Mouse (Mus musculus) gonadal fat pad, adult 2 months (tissue): ENCODE data around the gene E130208F15Rik. TPM values are rescaled to one million over a fixed set of nuclear protein-coding genes. Genes with fewer than 3 reads are reported as not detected.

Source experiments
- DNase-seq: peaks from one replicate; pipeline ENCODE4 v3.0.0-alpha.2; 2012; ENCODE audit warnings: low read depth
- polyA plus RNA-seq: library from polyadenylated mRNA; depleted of rRNA; stranded (reverse); fragments of >200 nt; gene quantifications from 2 replicates; pipeline ENCODE4 v1.2.3, GENCODE M21; 2012; rRNA removed

The E130208F15Rik gene
- polyA plus RNA-seq, 1 experiment = 1.1 TPM

DNA sequence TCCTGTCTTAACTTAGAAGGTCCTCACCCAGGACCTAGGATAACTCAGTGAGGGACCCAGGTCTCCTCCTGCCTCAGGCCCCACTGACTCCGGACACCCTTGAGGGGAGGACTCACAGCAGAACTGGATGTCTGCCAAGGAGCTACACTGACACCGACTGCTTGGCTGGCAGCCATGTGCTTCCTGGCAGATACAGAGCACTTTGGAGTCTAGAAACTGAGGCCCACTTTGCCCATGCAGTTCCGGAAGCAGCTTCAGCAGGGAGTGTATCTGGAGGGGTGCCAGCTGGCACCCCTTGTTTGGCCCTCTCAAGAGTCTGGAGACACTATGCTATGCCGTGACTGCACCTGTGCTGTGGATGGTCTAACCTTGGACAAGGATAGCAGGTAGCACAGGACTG is 11.9 kb downstream of the E130208F15Rik start:
- DNase-seq = no peak

- no peak for DNase-seq
Measured at GRCm38 (mm10) chr7:30334563-30334962, 13.0 kb downstream of the E130208F15Rik start.

DNA sequence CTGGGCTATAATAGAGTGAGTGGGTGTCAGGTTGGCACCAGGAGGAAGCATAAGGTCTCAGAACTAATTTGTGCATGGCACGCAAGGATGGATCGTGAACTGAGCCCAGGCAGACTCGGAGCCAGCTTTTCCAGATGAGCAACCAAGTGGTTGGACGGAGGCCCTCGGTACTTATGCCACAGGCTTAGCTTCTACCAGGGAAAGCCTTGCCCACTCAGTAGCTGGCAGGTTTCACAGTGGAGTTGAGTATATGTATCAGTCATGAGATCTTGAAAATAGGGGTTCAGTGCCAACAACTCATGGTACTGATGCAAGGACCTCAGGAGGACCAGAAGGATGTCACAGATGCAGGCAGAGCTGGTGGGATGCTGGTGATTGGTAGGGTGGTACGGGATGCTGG is 14.1 kb downstream of the E130208F15Rik start:
- no peak for DNase-seq

GRCm38 (mm10) chr7:30336384-30336783 is 14.8 kb downstream of the E130208F15Rik start:
- no peak for DNase-seq

GRCm38 (mm10) chr7:30339432-30340109 is 18.0 kb downstream of the E130208F15Rik start:
- no peak for DNase-seq

GRCm38 (mm10) chr7:30346635-30347379 is 25.3 kb downstream of the E130208F15Rik start:
- DNase-seq = no peak

GRCm38 (mm10) chr7:30347828-30348227 is 26.3 kb downstream of the E130208F15Rik start:
- no peak for DNase-seq

DNA sequence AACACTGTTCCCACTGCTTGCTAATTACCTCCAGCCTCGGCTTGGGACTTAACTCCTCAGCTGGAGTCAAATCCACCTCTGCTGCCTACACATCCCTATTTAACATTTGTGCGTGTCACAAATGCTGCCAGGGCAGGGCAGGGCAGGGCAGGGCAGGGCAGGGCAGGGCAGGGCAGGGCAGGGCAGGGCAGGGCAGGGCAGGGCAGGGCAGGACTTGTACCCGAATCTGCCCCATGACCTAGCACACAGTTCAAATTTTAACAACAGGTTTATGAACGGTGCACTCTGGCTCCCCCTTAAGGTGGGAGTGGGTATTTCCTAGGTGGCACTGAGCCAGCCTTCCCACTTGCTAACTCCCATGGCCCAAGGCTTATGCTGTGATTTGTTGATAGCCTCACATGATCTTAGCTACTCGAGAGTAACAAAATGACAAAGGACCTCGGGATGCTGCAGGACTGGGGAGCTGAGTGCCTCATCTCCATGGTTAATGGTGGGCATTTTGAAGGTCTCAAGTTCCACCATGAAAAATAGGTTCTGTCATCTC is 31.8 kb downstream of the E130208F15Rik start:
- no peak for DNase-seq

GRCm38 (mm10) chr7:30354059-30354458 is 32.5 kb downstream of the E130208F15Rik start:
- no peak for DNase-seq

DNA sequence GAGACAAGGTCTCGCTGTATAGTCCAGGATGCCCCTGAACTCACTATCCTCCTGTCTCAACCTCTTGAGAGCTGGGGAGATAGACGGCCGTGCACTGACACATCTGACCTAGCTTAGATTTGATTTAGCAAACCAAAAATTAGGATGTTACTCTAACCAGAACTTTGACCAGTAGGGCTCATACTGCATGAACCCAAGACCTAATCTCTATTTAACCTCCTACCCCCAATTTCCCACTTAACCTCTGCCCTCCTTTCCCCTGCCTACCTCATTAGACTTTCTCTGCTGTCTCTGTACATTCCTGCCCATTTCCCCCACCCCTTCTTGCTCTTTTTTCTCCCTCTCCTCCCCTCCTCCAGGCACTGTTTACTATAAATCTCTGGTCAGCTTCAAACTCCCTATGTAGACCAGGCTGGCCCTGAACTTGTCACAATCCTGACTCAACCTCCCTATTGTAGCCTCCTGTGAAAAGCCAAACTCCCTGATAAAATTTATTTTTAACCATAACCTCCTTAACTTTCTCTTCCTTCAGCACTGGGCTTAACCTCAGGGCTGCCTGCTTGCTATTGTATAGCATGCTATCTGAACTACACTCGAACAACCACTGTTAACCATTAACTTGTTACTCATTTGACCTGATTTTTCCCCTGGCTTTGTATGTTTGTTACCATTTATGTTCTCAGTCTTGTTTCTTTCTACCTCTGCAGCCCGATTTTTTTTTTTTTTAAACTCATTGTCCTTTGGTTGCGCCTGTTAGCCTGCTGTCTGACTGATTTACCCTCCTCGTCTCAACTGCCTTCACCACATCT is 37.0 kb downstream of the E130208F15Rik start:
- no peak for DNase-seq

- DNase-seq = no peak
Measured at GRCm38 (mm10) chr7:30359276-30359865, 37.8 kb downstream of the E130208F15Rik start.

DNA sequence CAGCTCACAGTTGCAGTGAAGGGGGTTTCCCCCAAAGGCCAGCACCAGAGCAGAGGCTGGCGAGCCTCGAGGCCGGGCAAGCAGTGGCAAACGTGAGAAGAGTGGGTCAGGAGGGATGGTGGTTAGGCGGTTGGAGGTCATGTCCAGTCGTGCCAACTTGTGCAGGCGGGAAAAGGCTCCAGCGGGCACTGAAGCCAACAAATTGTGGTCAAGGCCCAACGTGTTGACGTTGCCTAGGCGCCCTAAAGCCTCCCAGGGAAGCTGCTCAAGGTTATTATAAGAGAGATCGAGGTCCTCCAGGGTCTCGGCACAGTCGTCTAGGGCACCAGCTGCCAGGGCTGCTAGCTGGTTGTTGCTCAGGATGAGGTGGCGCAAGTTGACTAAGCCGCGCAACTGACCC is 38.5 kb downstream of the E130208F15Rik start:
- DNase-seq = no peak

- DNase-seq = no peak
Measured at GRCm38 (mm10) chr7:30362652-30363343, 41.3 kb downstream of the E130208F15Rik start, which contains the start of gene Lrfn3. Gene Lrfn3 (minus strand): TSS chr7:30362772.

DNA sequence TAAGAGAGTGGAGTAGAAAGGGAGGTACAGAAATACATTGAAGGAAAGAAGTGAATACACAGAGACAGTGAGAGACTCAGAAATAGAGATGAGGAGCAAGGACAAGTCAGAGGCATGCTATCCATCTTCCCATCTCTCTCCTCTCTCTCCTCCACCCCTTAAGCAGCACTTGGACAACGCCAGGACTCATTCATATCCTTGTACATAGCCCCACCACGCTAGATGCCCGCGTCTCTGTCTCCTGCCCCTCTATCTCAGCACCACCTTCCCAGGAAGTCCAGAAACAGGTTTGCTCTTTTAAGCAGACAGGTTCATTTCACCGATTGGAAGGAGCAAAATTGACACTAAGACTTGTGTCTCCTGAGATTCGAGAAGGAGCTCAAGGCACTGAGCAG is 41.8 kb downstream of the E130208F15Rik start:
- no peak for DNase-seq

DNA sequence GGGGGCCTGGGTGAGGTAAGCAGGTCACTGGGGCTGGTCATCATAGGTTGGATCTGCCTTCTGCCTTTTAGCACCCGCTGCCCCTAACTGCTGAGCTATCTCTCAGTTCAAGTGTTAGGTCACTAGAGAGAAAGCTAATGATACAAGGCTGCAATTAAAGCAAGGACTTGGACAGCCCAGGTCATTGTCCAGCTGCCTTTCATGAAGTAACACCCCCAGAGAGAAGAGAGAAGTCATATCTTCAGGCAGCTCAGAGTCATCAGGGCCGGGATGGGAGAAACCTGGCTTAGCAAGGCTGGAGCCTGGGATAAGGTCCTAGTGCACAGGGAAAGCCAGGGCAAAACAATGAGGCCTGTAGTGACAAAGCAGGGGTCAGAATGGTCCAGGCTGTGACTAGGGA is 45.9 kb downstream of the E130208F15Rik start:
- DNase-seq = no peak

Other genes starting within 250 kb of the E130208F15Rik start
- gene Zfp82, start 248.8 kb upstream of the E130208F15Rik start, polyA plus RNA-seq = 0.11 and 0.27 TPM in 2 replicates
- 0.15 and 0.46 TPM in 2 replicates for gene Gm26920, start 231.3 kb upstream of the E130208F15Rik start, polyA plus RNA-seq
- 2.9 and 3.0 TPM in 2 replicates for gene Zfp566, start 231.2 kb upstream of the E130208F15Rik start, polyA plus RNA-seq
- 16.3 and 16.5 TPM in 2 replicates for gene Zfp260, start 227.0 kb upstream of the E130208F15Rik start, polyA plus RNA-seq
- 0.82 and 2.0 TPM in 2 replicates for gene Zfp382, start 199.8 kb upstream of the E130208F15Rik start, polyA plus RNA-seq
- 16.4 and 18.3 TPM in 2 replicates for gene Zfp146, start 152.0 kb upstream of the E130208F15Rik start, polyA plus RNA-seq
- 7.4 and 16.8 TPM in 2 replicates for gene Cox7a1, start 137.6 kb upstream of the E130208F15Rik start, polyA plus RNA-seq
- gene Capns1, start 122.9 kb upstream of the E130208F15Rik start, polyA plus RNA-seq = 854 and 1,031 TPM in 2 replicates
- gene Polr2i, start 89.8 kb upstream of the E130208F15Rik start, polyA plus RNA-seq = 127 and 134 TPM in 2 replicates
- 63.0 and 64.8 TPM in 2 replicates for gene Tbcb, start 89.5 kb upstream of the E130208F15Rik start, polyA plus RNA-seq
- not detected in 2 replicates for gene Ovol3, start 86.0 kb upstream of the E130208F15Rik start, polyA plus RNA-seq
- 0.96 and 1.3 TPM in 2 replicates for gene Thap8, start 41.6 kb upstream of the E130208F15Rik start, polyA plus RNA-seq
- gene Wdr62, start 41.3 kb upstream of the E130208F15Rik start, polyA plus RNA-seq = 28.2 and 30.8 TPM in 2 replicates
- gene Clip3, start 30.0 kb upstream of the E130208F15Rik start, polyA plus RNA-seq = 6.3 and 12.5 TPM in 2 replicates
- gene Alkbh6, start 13.0 kb upstream of the E130208F15Rik start, polyA plus RNA-seq = 102 and 105 TPM in 2 replicates
- gene Syne4, start 6.9 kb upstream of the E130208F15Rik start, polyA plus RNA-seq = 5.4 and 7.2 TPM in 2 replicates
- gene Sdhaf1, start 2.2 kb downstream of the E130208F15Rik start, polyA plus RNA-seq = 16.8 and 17.2 TPM in 2 replicates
- 2.6 and 3.8 TPM in 2 replicates for gene Lrfn3, start 41.0 kb downstream of the E130208F15Rik start, polyA plus RNA-seq
- gene Tyrobp, start 92.0 kb downstream of the E130208F15Rik start, polyA plus RNA-seq = 156 and 182 TPM in 2 replicates
- 6.8 and 10.8 TPM in 2 replicates for gene Hcst, start 98.1 kb downstream of the E130208F15Rik start, polyA plus RNA-seq
- 1.8 and 2.6 TPM in 2 replicates for gene Nfkbid, start 100.0 kb downstream of the E130208F15Rik start, polyA plus RNA-seq
- 2.5 and 5.4 TPM in 2 replicates for gene Aplp1, start 123.8 kb downstream of the E130208F15Rik start, polyA plus RNA-seq
- not detected in 2 replicates for gene Kirrel2, start 135.9 kb downstream of the E130208F15Rik start, polyA plus RNA-seq
- gene Nphs1, start 136.6 kb downstream of the E130208F15Rik start, polyA plus RNA-seq = not detected in 2 replicates
- gene Prodh2, start 171.9 kb downstream of the E130208F15Rik start, polyA plus RNA-seq = 0.19 and 0.20 TPM in 2 replicates
- gene Arhgap33, start 213.3 kb downstream of the E130208F15Rik start, polyA plus RNA-seq = 9.3 and 13.5 TPM in 2 replicates
- gene Hspb6, start 230.4 kb downstream of the E130208F15Rik start, polyA plus RNA-seq = 68.9 and 72.1 TPM in 2 replicates
- gene Proser3, start 230.6 kb downstream of the E130208F15Rik start, polyA plus RNA-seq = 13.3 and 13.9 TPM in 2 replicates
- gene Lin37, start 238.1 kb downstream of the E130208F15Rik start, polyA plus RNA-seq = 28.9 and 31.8 TPM in 2 replicates
- gene U2af1l4, start 241.6 kb downstream of the E130208F15Rik start, polyA plus RNA-seq = 46.8 and 55.9 TPM in 2 replicates
- 1.4 and 1.6 TPM in 2 replicates for gene Gm49396, start 241.6 kb downstream of the E130208F15Rik start, polyA plus RNA-seq
- 134 and 146 TPM in 2 replicates for gene Psenen, start 241.9 kb downstream of the E130208F15Rik start, polyA plus RNA-seq
- 4.0 and 5.0 TPM in 2 replicates for gene Igflr1, start 243.7 kb downstream of the E130208F15Rik start, polyA plus RNA-seq